Mouse (Mus musculus) kidney, embryonic 15.5 days (tissue): ENCODE results near the gene Olfml2b. TPM values are rescaled to one million over a fixed set of nuclear protein-coding genes. Genes with fewer than 3 reads are reported as not detected.

Experiments used
- ATAC-seq: fragments of 200-750 bp; cut with Nextera tagmentation; replicated peaks from 2 replicates; pipeline ENCODE4 v1.8.0; 2017; ENCODE audit warnings: moderate TSS enrichment; ENCODE audit not compliant: low FRiP score
- H3K27ac ChIP-seq: fragments of 300-500 bp; sonication (generic); 2 replicates; pipeline ENCODE4 v1.5.1; 2015; ENCODE audit warnings: mild to moderate bottlenecking, inconsistent platforms
- H3K27me3 ChIP-seq: fragments of 300-500 bp; sonication (generic); 2 replicates; pipeline ENCODE4 v1.6.1; 2015; ENCODE audit warnings: inconsistent platforms
- H3K36me3 ChIP-seq: fragments of 300-500 bp; sonication (generic); 2 replicates; pipeline ENCODE4 v1.6.1; 2015; ENCODE audit warnings: inconsistent platforms
- H3K4me1 ChIP-seq: fragments of 300-500 bp; sonication (generic); 2 replicates; pipeline ENCODE4 v1.6.1; 2015; ENCODE audit warnings: inconsistent platforms
- H3K4me2 ChIP-seq: fragments of 300-500 bp; sonication (generic); 2 replicates; pipeline ENCODE4 v1.6.1; 2015; ENCODE audit warnings: moderate library complexity, mild to moderate bottlenecking, inconsistent platforms
- H3K4me3 ChIP-seq: fragments of 300-500 bp; sonication (generic); replicated peaks from 2 replicates; pipeline ENCODE4 v1.5.1; 2015; ENCODE audit warnings: mild to moderate bottlenecking, inconsistent platforms
- H3K9ac ChIP-seq: fragments of 300-500 bp; sonication (generic); 2 replicates; pipeline ENCODE4 v1.6.1; 2015; ENCODE audit warnings: mild to moderate bottlenecking, inconsistent platforms
- H3K9me3 ChIP-seq: fragments of 300-500 bp; sonication (generic); replicated peaks from 2 replicates; pipeline ENCODE4 v1.6.1; 2016; ENCODE audit warnings: inconsistent platforms
- WGBS: fragments of 180-500 bp; shearing (Covaris S2); methylation state at CpG from one replicate; pipeline ENCODE4 v1.1.7; 2015; ENCODE audit warnings: mixed read lengths; 5-methylcytosine and 5-hydroxymethylcytosine counted together
- polyA plus RNA-seq: library from polyadenylated mRNA; unstranded; fragments of >200 nt; fragmentation: Nextera tagmentation; extraction: Ambion mirVana; gene quantifications from 2 replicates; pipeline ENCODE4 v1.2.1, GENCODE M21; 2015

The Olfml2b gene
- polyA plus RNA-seq, result 10.9 and 12.0 TPM in 2 replicates

- Histone ChIP-seq H3K36me3 (no peaks in the 10 kb centered on the region), H3K27ac (no peak within 1 kb of the TSS), H3K4me3 (peak within 1 kb of the TSS; percentile 52), H3K4me2 (peak within 1 kb of the TSS; percentile 75), H3K4me1 (peaks cover 16% of the 10 kb centered on the region), H3K27me3 (peaks cover 20% of the 10 kb centered on the region), H3K9ac (peak within 1 kb of the TSS; percentile 46), H3K9me3 (no peaks in the 10 kb centered on the region)
- 13% methylated on average over 51 of the region's 51 CpGs for WGBS
- ATAC-seq, result peak; percentile 98
Observed at GRCm38 (mm10) chr1:170644255-170645205, at the start of gene Olfml2b. TSS of gene Olfml2b (plus strand) at chr1:170644532.

DNA sequence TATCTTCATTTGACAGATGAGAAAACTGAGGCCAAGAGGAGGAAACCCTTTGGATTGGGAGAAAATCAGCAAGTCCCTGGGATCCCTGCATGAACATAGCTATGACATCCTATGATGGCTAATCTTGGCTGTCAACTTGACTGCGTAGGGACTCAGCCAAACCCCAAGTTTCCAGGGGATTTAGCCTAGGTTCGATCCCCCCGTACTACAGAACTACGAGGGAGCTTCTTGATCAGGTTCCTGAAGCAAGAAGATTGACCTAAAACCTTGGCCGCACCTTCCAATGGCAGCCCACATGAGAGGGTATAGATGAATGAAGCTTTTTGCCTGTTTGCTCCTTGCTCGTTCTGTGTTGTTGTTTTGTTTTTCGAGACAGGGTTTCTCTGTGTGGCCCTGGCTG is 49.8 kb upstream of the Olfml2b start:
- Histone ChIP-seq H3K9me3 (no peaks in the 10 kb centered on the region; the same call in none of the 2 replicates), H3K9ac (no peak overlapping the region), H3K27me3 (no peaks in the 10 kb centered on the region), H3K36me3 (no peaks in the 10 kb centered on the region), H3K4me1 (no peaks in the 10 kb centered on the region), H3K27ac (no peak overlapping the region), H3K4me3 (no peak overlapping the region), H3K4me2 (no peak overlapping the region)
- no peak for ATAC-seq
- 94% methylated on average over 7 of the region's 7 CpGs for WGBS

- Histone ChIP-seq H3K4me3 (no peak overlapping the region), H3K9ac (no peak overlapping the region), H3K27me3 (no peaks in the 10 kb centered on the region), H3K4me2 (no peak overlapping the region), H3K4me1 (no peaks in the 10 kb centered on the region), H3K9me3 (no peaks in the 10 kb centered on the region), H3K27ac (no peak overlapping the region), H3K36me3 (no peaks in the 10 kb centered on the region)
- no peak for ATAC-seq
- 59% methylated on average over 21 of the region's 21 CpGs for WGBS
Observed at GRCm38 (mm10) chr1:170605228-170606001, 38.9 kb upstream of the Olfml2b start.

DNA sequence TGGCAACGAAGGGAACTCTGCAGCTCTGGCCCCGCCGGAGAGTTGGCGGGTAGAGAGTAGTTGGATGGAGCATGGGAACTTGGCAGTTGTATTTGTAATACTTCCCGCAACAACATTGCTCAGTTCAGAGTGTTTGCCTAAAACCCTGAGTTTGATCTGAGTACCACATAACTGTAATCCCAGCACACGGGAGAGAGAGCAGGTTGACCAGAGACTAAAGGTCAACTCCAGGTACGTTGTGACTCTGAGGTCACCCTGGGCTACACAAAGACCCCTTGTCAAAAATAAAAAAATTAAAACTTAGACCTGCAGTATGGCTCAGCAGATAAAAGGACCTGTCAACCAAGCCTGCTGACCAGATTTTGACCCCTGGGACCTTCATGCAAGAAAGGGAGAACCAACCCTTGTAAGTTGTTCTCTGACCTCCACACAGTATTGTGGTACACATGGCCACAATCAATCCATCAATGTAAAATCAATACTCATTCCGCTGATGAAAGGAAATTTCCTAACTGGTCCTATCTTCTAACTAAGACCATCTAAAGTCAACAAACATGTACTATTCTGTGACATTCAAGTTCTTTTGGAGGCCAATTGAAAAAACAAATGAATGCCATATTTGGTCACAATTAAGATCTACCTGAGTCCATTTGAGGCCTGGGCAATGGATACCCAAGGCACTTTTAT is 37.0 kb upstream of the Olfml2b start:
- Histone ChIP-seq H3K9ac (no peak overlapping the region), H3K27me3 (no peaks in the 10 kb centered on the region), H3K4me3 (no peak overlapping the region), H3K4me2 (no peak overlapping the region), H3K4me1 (no peaks in the 10 kb centered on the region), H3K36me3 (no peaks in the 10 kb centered on the region), H3K9me3 (no peaks in the 10 kb centered on the region), H3K27ac (no peak overlapping the region)
- WGBS, result 90% methylated on average over 8 of the region's 8 CpGs
- ATAC-seq, result no peak

- no peaks in the 10 kb centered on the region for H3K27me3 ChIP-seq
- ATAC-seq, result no peak
Observed at GRCm38 (mm10) chr1:170608461-170609071, 35.8 kb upstream of the Olfml2b start.

DNA sequence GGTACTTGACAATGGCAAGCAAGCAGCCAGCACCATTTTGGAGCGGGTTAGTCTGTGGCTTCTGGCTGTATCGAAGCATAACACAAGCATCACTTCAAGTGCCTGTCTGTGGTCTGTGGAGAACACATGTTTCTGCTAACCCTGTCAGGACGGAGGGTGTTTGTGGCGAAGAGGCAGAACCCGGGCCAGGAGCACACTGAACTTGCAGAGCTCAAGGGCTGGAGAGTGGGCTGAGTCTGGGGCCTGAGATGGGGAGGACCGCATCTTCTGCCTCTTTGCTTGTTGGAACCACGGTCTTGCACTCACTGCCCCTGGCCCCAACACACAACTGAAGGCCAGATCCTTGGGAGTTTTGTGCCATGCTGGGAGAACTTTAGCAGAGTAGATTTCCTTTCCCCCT is 34.5 kb upstream of the Olfml2b start:
- Histone ChIP-seq H3K27me3 (no peaks in the 10 kb centered on the region), H3K9me3 (no peaks in the 10 kb centered on the region), H3K36me3 (no peaks in the 10 kb centered on the region), H3K9ac (no peak overlapping the region), H3K27ac (no peak overlapping the region), H3K4me3 (no peak overlapping the region), H3K4me2 (no peak overlapping the region), H3K4me1 (no peaks in the 10 kb centered on the region)
- 75% methylated on average over 7 of the region's 7 CpGs for WGBS
- ATAC-seq, result no peak

More at GRCm38 (mm10) chr1:170608461-170609071, 35.8 kb upstream of the Olfml2b start:
- 76% methylated on average over 3 of the region's 3 CpGs for WGBS
- Histone ChIP-seq H3K9ac (no peak overlapping the region), H3K9me3 (no peaks in the 10 kb centered on the region), H3K4me1 (no peaks in the 10 kb centered on the region), H3K4me2 (no peak overlapping the region), H3K36me3 (no peaks in the 10 kb centered on the region), H3K4me3 (no peak overlapping the region), H3K27ac (no peak overlapping the region)

DNA sequence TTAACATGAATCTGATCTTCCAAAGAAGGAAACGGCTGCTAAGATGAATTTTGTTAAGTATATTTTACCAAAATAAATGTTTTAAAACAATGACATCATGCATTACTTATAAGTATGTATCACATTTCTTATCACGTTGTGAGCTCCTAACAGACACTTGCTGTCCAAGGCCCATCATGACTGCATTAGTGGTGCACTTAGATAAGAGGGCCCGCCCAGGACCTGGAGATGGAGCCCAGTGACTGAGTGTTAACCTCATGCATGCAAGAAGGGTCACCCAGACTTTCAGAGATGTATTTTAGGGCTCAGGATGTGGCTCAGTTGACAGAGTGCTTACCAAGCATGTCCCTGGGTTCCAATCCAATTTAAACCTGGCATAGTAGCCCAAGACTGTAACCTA is 34.0 kb upstream of the Olfml2b start:
- WGBS, result 79% methylated on average over 3 of the region's 3 CpGs
- ATAC-seq, result peak; percentile 83
- H3K27ac ChIP-seq, result no peak overlapping the region
- no peak overlapping the region for H3K9ac ChIP-seq
- no peaks in the 10 kb centered on the region for H3K4me1 ChIP-seq
- no peaks in the 10 kb centered on the region for H3K27me3 ChIP-seq
- H3K4me3 ChIP-seq, result no peak overlapping the region
- no peak overlapping the region for H3K4me2 ChIP-seq
- H3K9me3 ChIP-seq, result no peaks in the 10 kb centered on the region
- no peaks in the 10 kb centered on the region for H3K36me3 ChIP-seq

GRCm38 (mm10) chr1:170610695-170611094 is 33.6 kb upstream of the Olfml2b start:
- Histone ChIP-seq H3K9ac (no peak overlapping the region), H3K4me1 (no peaks in the 10 kb centered on the region), H3K27ac (no peak overlapping the region), H3K9me3 (no peaks in the 10 kb centered on the region), H3K4me3 (no peak overlapping the region), H3K4me2 (no peak overlapping the region), H3K36me3 (no peaks in the 10 kb centered on the region), H3K27me3 (no peaks in the 10 kb centered on the region)
- ATAC-seq, result no peak
- 91% methylated on average over 3 of the region's 3 CpGs for WGBS

- H3K36me3 ChIP-seq, result no peaks in the 10 kb centered on the region
- no peak overlapping the region for H3K9ac ChIP-seq
- ATAC-seq, result no peak
- no peak overlapping the region for H3K4me3 ChIP-seq
- H3K9me3 ChIP-seq, result no peaks in the 10 kb centered on the region
- no peak overlapping the region for H3K4me2 ChIP-seq
- 83% methylated on average over 3 of the region's 3 CpGs for WGBS
- H3K4me1 ChIP-seq, result no peaks in the 10 kb centered on the region
- no peak overlapping the region for H3K27ac ChIP-seq
- no peaks in the 10 kb centered on the region for H3K27me3 ChIP-seq
Observed at GRCm38 (mm10) chr1:170611631-170612030, 32.7 kb upstream of the Olfml2b start.

GRCm38 (mm10) chr1:170612968-170613872 is 31.1 kb upstream of the Olfml2b start:
- peak; percentile 79 for ATAC-seq
- Histone ChIP-seq H3K4me3 (no peak overlapping the region), H3K27me3 (no peaks in the 10 kb centered on the region), H3K4me2 (no peak overlapping the region), H3K9ac (no peak overlapping the region), H3K27ac (no peak overlapping the region), H3K4me1 (no peaks in the 10 kb centered on the region), H3K36me3 (no peaks in the 10 kb centered on the region), H3K9me3 (no peaks in the 10 kb centered on the region)
- 58% methylated on average over 18 of the region's 18 CpGs for WGBS
